Mouse (Mus musculus) heart, postnatal 25 days (tissue): ENCODE measurements around the gene Hist1h2ah. TPM values are rescaled to one million over a fixed set of nuclear protein-coding genes. Genes with fewer than 3 reads are reported as not detected.

Source experiments
- DNase-seq: peaks from one replicate; pipeline ENCODE4 v3.0.0; 2022; ENCODE audit warnings: low spot score
- intact Hi-C: fragments of 180-260 bp; cut with DNase I; formaldehyde crosslinking; loops from one replicate; pipeline ENCODE4 v1.15.1; 2025
- total RNA-seq, 2 experiments: library from RNA; stranded (reverse); gene quantifications; 2 replicates each; pipeline ENCODE4 v1.2.3; 2021

Gene Hist1h2ah
- total RNA-seq, 2 experiments from 2014 or later, result 32.9 to 34.9 TPM

GRCm38 (mm10) chr13:22019934-22020835, 15.2 kb downstream of the Hist1h2ah start:
- intact Hi-C loops, result loop anchor here (2.0 to 10.0 kb wide), 5 partner anchors 45 to 1497 kb away; no protein-coding TSS in a partner anchor
- no peak for DNase-seq

- intact Hi-C loops, result loop anchor here (2.0 kb wide), 1 partner anchor 21 kb away; no protein-coding TSS in a partner anchor
- peak; percentile 29 for DNase-seq
Measured at GRCm38 (mm10) chr13:22015479-22016450, 19.6 kb downstream of the Hist1h2ah start.

- intact Hi-C loops, result loop anchor here (2.0 kb wide), 1 partner anchor 20 kb away; no protein-coding TSS in a partner anchor
- no peak for DNase-seq
Measured at GRCm38 (mm10) chr13:22014411-22014845, 20.9 kb downstream of the Hist1h2ah start.

GRCm38 (mm10) chr13:22013716-22014115, 21.7 kb downstream of the Hist1h2ah start:
- intact Hi-C loops, result loop anchor here (2.0 kb wide), 1 partner anchor 19 kb away; no protein-coding TSS in a partner anchor
- DNase-seq, result no peak

GRCm38 (mm10) chr13:22009642-22010041, 25.7 kb downstream of the Hist1h2ah start, which contains the start of gene Prss16:
Gene Prss16, minus strand, starts transcription at chr13:22009742.
- intact Hi-C loops, result no loop called here
- DNase-seq, result no peak

- intact Hi-C loops, result no loop called here
- no peak for DNase-seq
Measured at GRCm38 (mm10) chr13:22008707-22009106, 26.7 kb downstream of the Hist1h2ah start.

GRCm38 (mm10) chr13:22007872-22008271, 27.5 kb downstream of the Hist1h2ah start:
- no peak for DNase-seq
- intact Hi-C loops, result no loop called here

GRCm38 (mm10) chr13:22007121-22007510, 28.3 kb downstream of the Hist1h2ah start:
- DNase-seq, result no peak
- intact Hi-C loops, result no loop called here

- intact Hi-C loops, result no loop called here
- DNase-seq, result no peak
Measured at GRCm38 (mm10) chr13:22006334-22007120, 28.8 kb downstream of the Hist1h2ah start.

GRCm38 (mm10) chr13:22005605-22006333, 29.6 kb downstream of the Hist1h2ah start:
- intact Hi-C loops, result no loop called here
- DNase-seq, result no peak

- intact Hi-C loops, result no loop called here
- DNase-seq, result no peak
Measured at GRCm38 (mm10) chr13:22001823-22002222, 33.5 kb downstream of the Hist1h2ah start.

GRCm38 (mm10) chr13:22001346-22001745, 34.0 kb downstream of the Hist1h2ah start:
- intact Hi-C loops, result no loop called here
- DNase-seq, result no peak

- DNase-seq, result no peak
- intact Hi-C loops, result no loop called here
Measured at GRCm38 (mm10) chr13:21999147-21999546, 36.2 kb downstream of the Hist1h2ah start.

GRCm38 (mm10) chr13:21998412-21998811, 37.0 kb downstream of the Hist1h2ah start:
- no peak for DNase-seq
- intact Hi-C loops, result no loop called here

- intact Hi-C loops, result no loop called here
- no peak for DNase-seq
Measured at GRCm38 (mm10) chr13:21997821-21998220, 37.5 kb downstream of the Hist1h2ah start.

- no peak for DNase-seq
- intact Hi-C loops, result no loop called here
Measured at GRCm38 (mm10) chr13:21997201-21997820, 38.1 kb downstream of the Hist1h2ah start.

GRCm38 (mm10) chr13:21996840-21997185, 38.6 kb downstream of the Hist1h2ah start:
- intact Hi-C loops, result no loop called here
- DNase-seq, result no peak

- intact Hi-C loops, result no loop called here
- no peak for DNase-seq
Measured at GRCm38 (mm10) chr13:21996101-21996839, 39.1 kb downstream of the Hist1h2ah start.
